Mouse (Mus musculus) lung, adult 10 weeks (tissue): ENCODE data around the gene Pdia5. TPM values are rescaled to one million over a fixed set of nuclear protein-coding genes. Genes with fewer than 3 reads are reported as not detected.

Source experiments
- polyA plus RNA-seq: library from polyadenylated mRNA; stranded (reverse); fragments of 350-450 nt; fragmentation: Illumina TruSeq; extraction: RNeasy Lipid Tissue Mini Kit (QIAGEN cat#74804); gene quantifications from one replicate; pipeline ENCODE4 v1.2.3, GENCODE M21; 2014; ENCODE audit warnings: low read depth, low replicate concordance; ENCODE audit not compliant: insufficient read depth

Gene Pdia5
- polyA plus RNA-seq, result 18.6 TPM

GRCm38 (mm10) chr16:35490231-35491070 lies at the start of gene Pdia5:
Gene Pdia5 (minus strand): TSS chr16:35490873.

GRCm38 (mm10) chr16:35363150-35364062 lies 127.3 kb downstream of the Pdia5 start, which contains the start of gene Sec22a:
Gene Sec22a (minus strand): TSS chr16:35363918.

Other genes starting within 250 kb of the Pdia5 start
- 13.3 TPM for gene Sec22a, start 127.0 kb downstream of the Pdia5 start, polyA plus RNA-seq
- 0.12 TPM for gene Sema5b, start 50.3 kb upstream of the Pdia5 start, polyA plus RNA-seq